Mouse (Mus musculus): ENCODE results near the gene Rgs5.

Gene Rgs5

DNA sequence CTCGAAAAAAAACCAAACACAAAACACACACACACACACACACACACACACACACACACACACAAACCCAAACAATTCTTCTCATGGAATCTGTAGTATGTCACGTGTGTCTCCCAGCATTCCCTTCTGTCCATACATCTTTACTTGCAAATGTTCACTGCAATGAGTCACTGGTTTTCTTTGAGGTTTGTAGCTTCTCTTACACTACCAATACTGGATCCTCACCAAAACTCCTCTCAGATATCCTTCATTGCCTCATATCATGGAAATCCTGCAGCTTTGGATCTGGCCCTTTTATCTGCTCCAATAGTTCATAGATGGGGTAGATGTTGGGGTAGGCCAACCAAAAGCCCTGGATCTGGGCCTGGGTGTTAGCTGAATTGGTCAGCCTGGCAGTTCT lies 66.5 kb downstream of the Rgs5 start:
- no peak for DNase-seq (ENCODE audit: low read depth in 1 of 2, low spot score in 2 of 2)

DNA sequence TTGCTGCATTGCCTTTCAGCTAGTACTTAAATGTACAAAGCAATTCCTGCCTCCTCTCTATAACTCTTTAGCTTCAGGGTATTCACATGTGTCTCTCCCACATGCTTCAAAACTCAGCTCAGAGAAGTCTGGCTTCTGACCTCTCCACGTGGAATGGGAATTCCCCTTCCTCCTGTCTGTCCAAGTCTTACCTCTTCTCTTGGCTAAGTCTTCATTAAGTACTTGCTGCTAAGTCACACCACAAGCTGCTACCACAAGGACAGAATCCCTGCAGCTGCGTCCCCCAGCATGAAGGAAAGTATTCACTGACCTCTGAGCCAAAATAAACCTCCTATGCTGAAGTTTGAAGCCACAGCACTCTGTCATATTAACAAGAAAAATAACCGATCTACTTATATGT lies 71.0 kb downstream of the Rgs5 start:
- DNase-seq (ENCODE audit: low read depth in 1 of 2, low spot score in 2 of 2) = no peak

DNA sequence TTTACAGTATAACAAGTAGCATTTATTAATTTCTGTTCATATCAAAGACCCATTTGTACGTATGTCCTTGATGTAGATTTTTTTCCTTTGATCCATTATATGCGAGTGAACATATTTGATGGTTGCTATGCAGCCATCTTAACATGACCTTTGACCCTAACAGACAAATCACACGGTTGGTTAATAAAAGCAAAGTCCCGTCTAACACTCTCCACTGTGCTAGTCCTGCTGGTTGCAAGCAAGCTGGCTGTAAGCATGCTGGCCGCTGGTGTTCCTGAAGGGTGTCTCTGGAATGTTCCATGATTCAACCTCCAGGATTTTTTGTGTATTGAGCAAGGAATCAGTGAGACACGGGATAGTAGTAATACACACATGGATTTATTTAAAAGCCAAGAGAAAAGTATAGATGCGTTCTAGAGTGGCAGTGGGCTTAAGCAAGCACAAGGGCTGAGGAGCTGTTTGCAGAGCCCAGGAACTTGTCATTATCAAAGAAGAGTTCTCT lies 75.3 kb downstream of the Rgs5 start:
- no peak for DNase-seq (ENCODE audit: low read depth in 1 of 2, low spot score in 2 of 2)

DNA sequence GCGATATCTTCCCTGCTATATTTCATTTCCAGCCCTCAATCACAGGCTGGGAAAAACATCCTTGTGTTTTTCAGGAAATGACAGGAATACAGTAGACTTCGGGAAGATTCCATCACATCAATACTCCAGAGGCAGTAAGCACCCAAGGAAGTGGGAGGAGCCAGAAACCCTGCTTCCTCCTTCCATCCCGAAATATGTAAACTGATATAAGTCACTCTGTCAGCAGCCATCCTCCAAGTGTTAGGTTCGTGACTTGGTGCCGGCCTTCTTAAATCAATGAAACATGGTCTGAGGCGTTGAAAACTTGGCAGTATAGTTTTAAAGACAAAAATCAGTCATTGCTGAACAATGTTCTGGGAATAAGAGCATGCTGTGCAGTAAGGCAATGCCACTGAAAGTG lies 80.8 kb downstream of the Rgs5 start:
- DNase-seq (ENCODE audit: low read depth in 1 of 2, low spot score in 2 of 2) = no peak

DNA sequence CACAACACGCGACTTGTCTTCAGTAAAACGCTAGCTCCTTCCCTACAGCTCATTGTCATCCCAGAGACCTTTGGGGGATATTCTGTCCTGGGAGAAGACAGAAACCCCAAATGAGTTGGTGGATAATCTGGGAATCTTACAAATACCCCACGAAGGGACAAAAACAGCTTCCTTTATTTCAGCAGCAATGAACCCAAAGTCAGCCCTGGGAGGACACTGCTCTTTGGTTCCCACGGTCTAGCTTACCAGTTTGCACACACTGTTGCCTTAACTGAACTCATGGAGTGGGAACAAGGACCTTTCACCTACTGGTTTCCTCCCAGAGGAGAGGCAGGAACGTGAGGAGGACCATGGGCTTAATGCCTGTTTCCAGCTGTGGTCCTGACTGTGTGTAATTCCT lies 81.9 kb downstream of the Rgs5 start:
- DNase-seq (ENCODE audit: low read depth in 1 of 2, low spot score in 2 of 2) = no peak

DNA sequence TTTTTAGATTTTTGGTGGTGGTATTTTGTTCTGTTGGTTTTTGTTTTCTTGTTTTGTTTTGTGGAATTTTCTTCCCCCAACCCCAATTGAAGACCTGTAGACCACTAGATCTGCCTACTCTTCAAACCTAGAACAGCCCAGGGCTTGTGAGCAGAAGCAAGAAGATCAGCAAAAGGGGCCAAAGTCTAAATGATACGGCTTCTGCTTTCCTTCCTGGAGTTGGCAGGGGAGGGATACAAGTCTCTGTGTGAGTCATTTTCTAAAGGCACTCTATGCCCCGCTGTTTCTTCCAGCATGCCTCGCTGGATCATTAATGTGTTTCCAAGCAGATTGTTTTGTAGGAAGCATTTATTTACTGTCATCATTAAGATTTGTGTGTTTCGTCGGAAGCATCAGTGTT lies 85.8 kb downstream of the Rgs5 start:
- DNase-seq (ENCODE audit: low read depth in 1 of 2, low spot score in 2 of 2) = no peak
